Mouse (Mus musculus) layer of hippocampus, adult 6 months (tissue): ENCODE results near the gene Gm20878. TPM values are rescaled to one million over a fixed set of nuclear protein-coding genes. Genes with fewer than 3 reads are reported as not detected.

Experiments
- long read RNA-seq, 2 experiments: library from polyadenylated mRNA; unstranded; transcript quantifications; one replicate each; pipeline ENCODE4 v2.0.0; 2019 to 2020
- polyA plus RNA-seq: library from polyadenylated mRNA; unstranded; fragments of <200 nt; fragmentation: Nextera tagmentation; gene quantifications from 2 replicates; pipeline ENCODE4 v1.2.3, GENCODE M21; 2021

Gm20878 gene
- polyA plus RNA-seq = 5.8 and 6.8 TPM in 2 replicates
- long read RNA-seq, experiment 1, partial matches to known transcripts = 0 of 3 reads
- long read RNA-seq, experiment 1, other reads (novel, unspliced or antisense) = 2 of 3 reads
- long read RNA-seq, experiment 2, partial matches to known transcripts = 2 of 6 reads
- long read RNA-seq, experiment 2, other reads (novel, unspliced or antisense) = 4 of 6 reads

DNA sequence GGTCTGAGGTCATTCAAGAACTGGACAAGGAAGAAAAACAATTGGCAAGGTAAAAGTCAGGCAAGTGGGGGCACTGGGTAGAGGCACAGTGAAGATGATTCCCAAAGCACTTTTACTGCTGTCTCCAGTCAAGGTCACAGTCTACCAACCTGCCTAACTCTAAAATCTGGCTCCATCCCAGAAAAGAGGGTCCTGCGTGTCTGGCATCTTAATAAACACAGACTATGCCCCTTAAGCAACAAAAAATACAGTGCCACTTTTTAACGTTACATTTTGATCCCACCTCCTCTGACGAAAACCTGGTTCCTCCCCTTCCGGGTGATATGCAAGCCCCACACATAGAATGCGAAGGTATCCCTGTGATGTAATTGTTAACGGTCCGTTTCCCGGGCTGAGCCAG lies at the start of gene Gm20878:
Gm20878 (plus strand) TSS at position 301 of the 400 bp plus-strand sequence.

DNA sequence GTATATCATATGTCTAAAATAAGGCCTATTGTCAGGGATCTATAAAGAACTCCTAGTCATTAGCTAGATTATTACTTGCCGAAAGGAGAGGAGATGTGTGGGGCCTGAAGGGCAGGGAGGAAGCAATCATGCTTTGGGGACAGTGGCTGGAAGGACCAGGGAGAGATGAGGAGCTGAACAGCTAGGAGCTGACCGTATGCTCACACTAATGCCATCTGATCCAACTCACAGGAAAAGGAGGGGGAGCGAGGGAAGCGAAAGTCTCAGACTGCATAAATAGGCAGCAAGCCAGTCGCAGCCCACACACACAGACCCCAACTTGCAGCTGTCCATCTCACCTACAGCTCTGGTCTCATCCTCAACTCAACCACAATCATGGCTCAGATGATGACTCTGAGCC lies 38.1 kb upstream of the Gm20878 start, which contains the start of gene Gm21541:
Gm21541 (plus strand) TSS at position 301 of the 400 bp plus-strand sequence.

DNA sequence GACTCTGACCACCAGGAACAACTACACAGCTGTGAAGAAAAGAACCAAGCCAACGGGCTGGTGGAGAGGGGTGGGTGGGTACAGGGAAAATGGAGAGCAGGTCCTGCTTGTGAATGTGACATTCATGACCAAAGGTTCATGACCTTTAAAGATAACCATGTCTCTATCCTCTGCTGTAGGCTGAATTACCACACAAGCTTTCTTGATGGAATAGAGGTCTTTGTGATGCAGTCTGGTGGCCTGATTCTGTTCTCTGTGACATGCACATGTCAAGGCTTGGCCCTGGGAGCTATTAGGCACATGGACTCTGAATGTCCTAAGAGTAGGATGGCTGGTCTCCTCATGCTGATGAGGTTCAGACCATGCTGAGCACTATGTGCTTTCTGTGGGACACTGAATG lies 24.4 kb downstream of the Gm20878 start, which contains the start of gene Fam205a4:
Fam205a4 (plus strand) TSS at position 301 of the 400 bp plus-strand sequence.

Other genes starting within 250 kb of the Gm20878 start
- 12.8 and 15.1 TPM in 2 replicates for gene Cntfr, start 244.5 kb upstream of the Gm20878 start, polyA plus RNA-seq
- 39.2 and 43.2 TPM in 2 replicates for gene Il11ra1, start 241.6 kb upstream of the Gm20878 start, polyA plus RNA-seq
- gene Rpp25l, start 228.0 kb upstream of the Gm20878 start, polyA plus RNA-seq = 62.9 and 67.4 TPM in 2 replicates
- 244 and 258 TPM in 2 replicates for gene Dctn3, start 218.4 kb upstream of the Gm20878 start, polyA plus RNA-seq
- 0.08 TPM in 1 of 2 replicates, not detected in the other for gene Arid3c, start 210.4 kb upstream of the Gm20878 start, polyA plus RNA-seq
- gene Galt, start 186.3 kb upstream of the Gm20878 start, polyA plus RNA-seq = 38.2 and 43.6 TPM in 2 replicates
- 20.3 and 23.9 TPM in 2 replicates for gene Sigmar1, start 185.4 kb upstream of the Gm20878 start, polyA plus RNA-seq
- 252 and 279 TPM in 2 replicates for gene Ccl27a, start 167.3 kb upstream of the Gm20878 start, polyA plus RNA-seq
- not detected in 2 replicates for gene Gm21541, start 38.0 kb upstream of the Gm20878 start, polyA plus RNA-seq
- gene Fam205a4, start 24.5 kb downstream of the Gm20878 start, polyA plus RNA-seq = 0.38 and 1.1 TPM in 2 replicates
- 0.94 and 1.6 TPM in 2 replicates for gene Gm21093, start 93.2 kb downstream of the Gm20878 start, polyA plus RNA-seq
- gene Gm3893, start 149.6 kb downstream of the Gm20878 start, polyA plus RNA-seq = not detected in 2 replicates
- 7.3 TPM in 1 of 2 replicates, not detected in the other for gene Gm13304, start 173.2 kb downstream of the Gm20878 start, polyA plus RNA-seq
- gene Gm13306, start 211.9 kb downstream of the Gm20878 start, polyA plus RNA-seq = 3.3 and 3.7 TPM in 2 replicates
- gene Gm13305, start 227.0 kb downstream of the Gm20878 start, polyA plus RNA-seq = 0.94 and 1.3 TPM in 2 replicates